Mouse (Mus musculus) right cerebral cortex, postnatal 10 days (tissue): Measurements from ENCODE around the gene Ntrk3.
A peak's percentile ranks its signal among the peaks of the same experiment; 100 is the strongest.

Source experiments
- DNase-seq, 2 experiments: peaks; one replicate each; pipeline ENCODE4 v3.0.0; 2021; ENCODE audit warnings: low spot score in 2 of 2

The Ntrk3 gene

GRCm38 (mm10) chr7:78579461-78580234 is 158.2 kb downstream of the Ntrk3 start:
- DNase-seq = peak; percentile 79 to 85

GRCm38 (mm10) chr7:78578461-78579359 is 159.1 kb downstream of the Ntrk3 start:
- DNase-seq = peak; percentile 77 to 82

DNA sequence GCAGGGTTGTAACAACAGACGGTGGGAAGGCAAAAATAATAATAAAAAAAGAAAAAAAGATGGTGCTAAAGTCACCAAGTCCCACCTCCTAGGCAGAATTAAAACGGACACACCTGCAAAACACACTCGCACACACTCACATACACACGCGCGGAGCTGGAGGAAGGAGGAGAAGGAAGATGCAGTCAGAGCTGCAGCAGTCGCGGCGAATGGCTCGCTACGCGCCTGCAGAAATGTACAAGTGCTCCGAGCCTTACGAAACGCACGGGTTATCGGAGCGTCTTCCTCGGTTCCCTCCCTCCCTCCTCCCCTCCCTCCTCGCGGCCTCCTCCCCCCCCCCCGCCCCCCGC is 159.7 kb downstream of the Ntrk3 start:
- DNase-seq = peak; percentile 81 to 83

DNA sequence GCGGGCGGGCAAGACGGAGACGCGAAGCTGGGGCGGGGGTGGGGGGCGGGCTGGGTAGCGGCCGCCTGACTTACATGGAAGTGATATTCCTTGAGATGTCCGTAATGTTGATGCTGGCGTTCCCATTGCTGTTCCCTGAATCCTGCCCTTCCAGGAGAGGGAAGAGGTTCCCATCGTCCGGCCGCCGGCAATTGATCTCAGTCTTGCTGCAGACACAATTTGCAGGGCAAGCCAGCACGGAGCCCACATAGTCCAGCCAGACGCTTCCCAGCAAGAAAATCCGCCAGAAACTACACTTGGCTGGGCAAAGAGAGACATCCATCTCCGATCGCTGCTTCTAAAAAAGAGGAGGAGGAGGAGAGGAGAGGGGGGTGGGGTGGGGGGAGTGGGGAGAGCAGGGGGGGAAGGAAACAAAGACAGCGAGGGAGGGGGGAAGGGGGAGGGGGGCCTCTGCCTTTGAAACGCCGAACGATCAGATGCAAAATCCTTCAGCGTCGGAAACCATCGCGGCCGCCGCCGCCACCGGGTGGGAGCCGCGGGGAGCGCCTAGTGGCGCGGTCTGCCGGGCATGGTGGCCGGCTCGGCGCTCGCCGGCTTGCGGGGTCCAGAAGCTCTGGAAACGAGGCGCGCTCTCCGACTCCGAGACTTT is 160.2 kb downstream of the Ntrk3 start:
- peak; percentile 67 to 71 for DNase-seq

DNA sequence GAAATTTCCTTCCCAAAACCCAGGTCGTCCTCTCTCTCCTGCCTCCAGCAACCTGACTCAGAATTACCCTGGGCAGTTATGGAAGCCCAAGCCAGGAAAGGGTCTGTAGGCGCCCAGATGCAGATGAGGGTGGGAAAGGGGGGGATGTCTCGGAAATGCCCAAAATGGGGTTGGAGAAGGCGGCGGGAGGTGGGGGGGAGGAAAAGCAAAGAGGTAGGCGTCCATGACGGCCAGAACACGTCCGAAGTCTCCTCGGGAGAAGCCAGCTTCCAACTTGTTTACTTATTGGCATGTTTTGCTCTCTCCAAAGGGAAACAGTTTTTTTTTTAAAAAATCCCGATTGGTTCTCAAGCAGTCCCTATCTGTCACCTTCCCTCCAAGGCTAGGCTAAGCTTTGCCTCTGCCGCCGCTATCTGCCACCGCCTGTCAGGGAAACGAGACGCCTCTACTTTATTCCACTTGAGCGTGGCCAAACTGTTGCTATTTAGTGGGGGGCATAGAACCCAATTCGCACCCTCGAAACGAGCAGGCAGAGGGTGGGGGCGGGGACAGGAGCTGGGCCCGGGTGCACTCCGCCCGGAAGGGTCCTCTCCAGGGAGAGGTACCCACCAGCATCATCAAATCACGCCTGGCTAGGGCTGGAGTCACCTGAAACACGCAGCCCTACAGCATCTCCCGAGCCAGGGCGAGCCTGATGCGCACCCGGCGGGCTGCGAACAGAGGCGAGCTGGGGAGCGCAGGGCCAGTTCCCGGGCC is 160.9 kb downstream of the Ntrk3 start:
- peak; percentile 50 to 59 for DNase-seq

GRCm38 (mm10) chr7:78576169-78576568 is 161.6 kb downstream of the Ntrk3 start:
- DNase-seq = no peak

- no peak for DNase-seq
Observed at GRCm38 (mm10) chr7:78575556-78575955, 162.3 kb downstream of the Ntrk3 start.

DNA sequence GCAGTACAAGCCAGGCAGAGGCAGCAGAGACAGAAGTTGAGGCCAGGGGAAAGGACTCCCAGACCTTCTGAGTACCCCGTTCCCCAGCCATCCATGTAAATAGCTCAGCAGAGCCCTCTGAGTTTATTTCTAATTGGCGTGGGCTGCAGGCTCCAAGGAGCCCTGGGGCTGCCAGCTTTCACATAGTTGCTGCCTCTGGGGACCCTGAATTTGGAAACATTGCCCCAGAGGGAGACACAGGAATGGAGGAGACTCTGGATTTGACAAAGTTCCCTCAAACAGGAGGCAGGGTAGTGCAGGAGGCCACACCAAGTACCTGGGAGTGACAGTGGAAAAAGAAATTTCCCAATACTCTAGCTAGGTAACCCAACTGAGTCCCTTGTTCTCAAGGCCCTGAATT is 166.6 kb downstream of the Ntrk3 start:
- no peak for DNase-seq

DNA sequence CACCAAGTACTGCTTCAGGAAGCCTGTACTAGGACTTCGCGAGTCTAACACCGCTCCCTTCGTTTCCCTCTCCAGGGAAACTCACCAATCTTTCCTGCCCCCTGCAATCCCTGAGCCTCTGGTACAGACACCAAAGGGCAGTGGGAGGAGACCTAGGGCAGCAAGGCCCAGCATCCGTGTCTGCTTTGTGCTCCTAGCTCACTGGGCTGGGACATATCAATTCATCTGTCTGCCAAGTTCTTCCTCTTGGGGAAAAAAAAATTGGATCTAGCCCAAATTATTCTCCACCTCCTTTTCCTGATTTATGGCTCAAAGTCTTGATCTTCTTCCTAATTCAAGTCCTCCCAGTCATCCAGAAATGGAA is 168.6 kb downstream of the Ntrk3 start:
- DNase-seq = no peak

DNA sequence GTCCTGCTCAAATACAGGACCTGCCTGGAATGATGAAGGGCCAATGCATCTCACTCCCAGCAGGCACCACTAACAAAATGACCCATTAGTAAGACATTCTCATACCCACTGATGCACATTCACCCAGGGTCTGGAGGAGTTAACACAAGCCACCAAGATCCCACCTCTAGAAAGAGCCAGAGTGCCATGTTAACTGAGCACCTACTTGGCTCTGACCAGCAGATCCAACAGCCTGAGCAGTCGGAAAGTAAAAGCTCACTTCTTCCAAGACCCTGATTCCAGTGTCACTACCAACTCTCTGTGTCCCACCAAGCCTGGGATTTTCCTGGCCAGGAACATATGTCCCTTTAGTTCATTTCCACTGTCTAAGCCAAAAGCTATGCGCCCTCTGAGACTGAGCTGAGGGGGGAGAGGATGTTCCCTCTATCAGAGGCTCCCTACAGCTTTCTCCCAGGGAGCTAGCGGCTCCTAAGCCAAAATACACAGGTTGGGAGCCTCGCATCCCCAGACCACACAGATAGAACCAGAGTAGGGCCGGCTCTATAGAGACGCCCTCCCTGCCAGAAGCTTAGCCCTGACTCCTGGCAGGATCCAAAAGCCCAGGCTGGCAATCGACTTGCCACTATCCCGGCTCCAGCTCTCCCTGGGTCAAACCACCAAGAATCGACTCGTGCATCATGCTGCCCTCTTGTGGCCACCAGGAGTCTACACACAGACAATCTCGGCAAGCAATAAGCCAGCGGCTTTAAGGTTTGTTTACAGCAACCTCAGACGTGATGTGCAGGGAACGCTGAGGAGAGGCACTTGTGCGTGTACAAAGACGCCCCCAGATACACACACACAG is 169.2 kb downstream of the Ntrk3 start:
- DNase-seq = peak; percentile 75 to 81

GRCm38 (mm10) chr7:78566617-78567016 is 171.2 kb downstream of the Ntrk3 start:
- DNase-seq = no peak

- no peak for DNase-seq
Observed at GRCm38 (mm10) chr7:78565386-78565785, 172.4 kb downstream of the Ntrk3 start.

GRCm38 (mm10) chr7:78558503-78558902 is 179.3 kb downstream of the Ntrk3 start:
- no peak for DNase-seq

DNA sequence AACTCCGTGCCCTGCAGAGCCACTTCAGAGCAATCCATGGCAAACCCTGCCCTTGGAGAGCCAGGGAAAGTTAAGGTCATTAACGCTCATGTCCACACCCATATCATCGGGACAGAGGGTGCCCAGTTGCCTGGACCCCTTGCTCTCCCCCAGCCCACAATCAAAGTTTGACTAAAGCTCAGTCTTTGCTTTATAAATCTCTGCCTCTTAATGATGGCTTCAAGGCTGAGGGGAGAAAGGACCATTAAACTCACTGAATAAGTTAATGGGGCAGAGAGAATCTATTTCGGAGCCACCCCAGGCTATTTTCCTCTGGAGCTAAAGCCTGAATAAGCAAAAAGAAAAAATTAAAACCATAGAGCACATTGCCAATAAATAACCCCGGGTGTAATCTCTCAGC is 182.3 kb downstream of the Ntrk3 start:
- DNase-seq = no peak

- no peak for DNase-seq
Observed at GRCm38 (mm10) chr7:78549461-78549860, 188.4 kb downstream of the Ntrk3 start.

GRCm38 (mm10) chr7:78548721-78549120 is 189.1 kb downstream of the Ntrk3 start:
- DNase-seq = no peak

- DNase-seq = no peak
Observed at GRCm38 (mm10) chr7:78546551-78546950, 191.3 kb downstream of the Ntrk3 start.

- DNase-seq = no peak
Observed at GRCm38 (mm10) chr7:78542468-78542867, 195.3 kb downstream of the Ntrk3 start.

- DNase-seq = no peak
Observed at GRCm38 (mm10) chr7:78530286-78530685, 207.5 kb downstream of the Ntrk3 start.

DNA sequence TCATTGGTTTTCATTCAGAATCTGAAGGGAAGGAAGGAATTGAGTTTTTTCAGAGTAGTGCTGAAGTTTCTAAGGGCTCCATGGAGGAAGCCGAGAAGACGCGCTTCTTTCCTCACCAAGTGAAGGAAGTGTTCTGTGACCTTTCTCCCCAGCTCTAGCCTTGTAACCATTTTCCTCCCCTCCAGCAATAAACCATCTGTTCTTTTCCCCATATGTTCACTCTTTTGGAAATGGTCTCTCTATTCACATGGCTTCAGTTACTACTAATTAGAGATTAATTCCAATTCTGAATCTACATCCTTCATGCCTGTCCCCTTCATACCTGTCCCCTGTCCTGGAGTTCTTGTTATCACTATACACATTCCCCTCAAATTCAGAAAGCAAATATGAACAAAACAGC is 209.8 kb downstream of the Ntrk3 start:
- DNase-seq = no peak

GRCm38 (mm10) chr7:78527564-78527963 is 210.2 kb downstream of the Ntrk3 start:
- no peak for DNase-seq
